Mouse (Mus musculus) G1E (cell line): ENCODE measurements around the gene Srsf12. TPM values are rescaled to one million over a fixed set of nuclear protein-coding genes. Genes with fewer than 3 reads are reported as not detected.
A peak's percentile ranks its signal among the peaks of the same experiment; 100 is the strongest.

Source experiments
- ATAC-seq: 2 replicates; pipeline ENCODE4 v1.8.0; 2016; ENCODE audit warnings: mild to moderate bottlenecking; ENCODE audit not compliant: insufficient number of reproducible peaks, poor library complexity, low FRiP score, severe bottlenecking; ENCODE audit errors: extremely low read depth
- DNase-seq: peaks from one replicate; pipeline ENCODE4 v3.0.0; 2012; ENCODE audit warnings: low spot score
- H3K27me3 ChIP-seq: 2 replicates; pipeline ENCODE4 v1.6.1; 2012; ENCODE audit warnings: mild to moderate bottlenecking, low read length, inconsistent platforms; ENCODE audit not compliant: insufficient read depth
- H3K36me3 ChIP-seq: replicated peaks from 2 replicates; pipeline ENCODE3; 2012; ENCODE audit warnings: mild to moderate bottlenecking, inconsistent platforms
- H3K4me1 ChIP-seq: 2 replicates; pipeline ENCODE4 v1.6.1; 2012; ENCODE audit warnings: low read depth, low read length, inconsistent platforms, mixed read lengths; ENCODE audit not compliant: insufficient read depth
- H3K4me3 ChIP-seq: 2 replicates; pipeline ENCODE4 v1.5.1; 2012; ENCODE audit warnings: low read depth, mild to moderate bottlenecking, inconsistent platforms, low read length, moderate library complexity, mixed read lengths
- H3K9me3 ChIP-seq: replicated peaks from 2 replicates; pipeline ENCODE4 v1.6.1; 2012; ENCODE audit warnings: inconsistent platforms
- CTCF ChIP-seq: IDR thresholded peaks from 2 replicates; pipeline ENCODE4 v1.5.1; 2012; ENCODE audit warnings: low read depth, low read length, inconsistent platforms, mixed read lengths
- GATA1 ChIP-seq: IDR thresholded peaks from 2 replicates; pipeline ENCODE4 v1.6.1; 2012; ENCODE audit warnings: borderline replicate concordance, low read length, inconsistent platforms, mixed read lengths
- GATA2 ChIP-seq: IDR thresholded peaks from 2 replicates; pipeline ENCODE4 v1.6.1; 2012; ENCODE audit warnings: low read depth, low read length, inconsistent platforms, borderline replicate concordance
- POLR2AphosphoS5 ChIP-seq: IDR thresholded peaks from 2 replicates; pipeline ENCODE4 v1.6.1; 2012; ENCODE audit warnings: low read depth, low read length, inconsistent platforms; ENCODE audit not compliant: insufficient replicate concordance
- TAL1 ChIP-seq: conservative IDR thresholded peaks from 2 replicates; pipeline ENCODE4 v1.6.1; 2012; ENCODE audit warnings: low read depth, low read length, inconsistent platforms, mixed read lengths
- polyA plus RNA-seq: library from polyadenylated mRNA; stranded (reverse); fragments of >175 nt; gene quantifications from 2 replicates; pipeline ENCODE4 v1.2.3, GENCODE M21; 2012
- total RNA-seq, 2 experiments: library from RNA; stranded (forward) in 1 of 2; stranded (reverse) in 1 of 2; fragments of 200-1000 nt in 1 of 2; fragments of >200 nt in 1 of 2; fragmentation: Nextera tagmentation in 1 of 2; gene quantifications; 2 replicates each; pipeline ENCODE4 v1.2.3; 2014 to 2017

Gene Srsf12
- total and polyA plus RNA-seq, 3 experiments: 0.05 TPM; not detected in 2

DNA sequence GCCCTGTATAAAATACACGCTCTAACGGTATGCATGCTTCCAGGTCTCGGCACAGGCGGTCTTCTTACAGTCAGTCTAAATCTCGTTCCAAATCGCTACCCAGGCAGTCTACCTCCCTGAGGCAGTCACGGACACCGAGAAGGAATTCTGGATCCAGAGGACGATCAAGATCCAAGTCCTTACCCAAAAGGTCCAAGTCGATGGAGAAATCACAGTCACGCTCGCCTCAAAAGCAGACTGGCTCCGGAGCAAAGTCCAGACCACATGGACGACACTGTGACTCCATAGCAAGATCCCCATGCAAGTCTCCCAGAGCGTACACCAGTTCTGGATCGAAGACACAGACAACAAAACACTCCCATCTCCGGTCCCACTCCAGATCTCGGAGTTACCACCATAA, 22.1 kb downstream of the Srsf12 start:
- H3K9me3 ChIP-seq: no peaks in the 10 kb centered on the region
- no peaks in the 10 kb centered on the region for H3K4me1 ChIP-seq
- H3K4me3 ChIP-seq: no peak overlapping the region
- TF ChIP-seq GATA1: no peak
- TF ChIP-seq CTCF: no peak
- no peak for TF ChIP-seq POLR2AphosphoS5
- no peak for TF ChIP-seq GATA2
- no peak for TF ChIP-seq TAL1
- DNase-seq: no peak
- no peak for ATAC-seq
- no peaks in the 10 kb centered on the region for H3K36me3 ChIP-seq
- peaks cover 9% of the 10 kb centered on the region for H3K27me3 ChIP-seq

DNA sequence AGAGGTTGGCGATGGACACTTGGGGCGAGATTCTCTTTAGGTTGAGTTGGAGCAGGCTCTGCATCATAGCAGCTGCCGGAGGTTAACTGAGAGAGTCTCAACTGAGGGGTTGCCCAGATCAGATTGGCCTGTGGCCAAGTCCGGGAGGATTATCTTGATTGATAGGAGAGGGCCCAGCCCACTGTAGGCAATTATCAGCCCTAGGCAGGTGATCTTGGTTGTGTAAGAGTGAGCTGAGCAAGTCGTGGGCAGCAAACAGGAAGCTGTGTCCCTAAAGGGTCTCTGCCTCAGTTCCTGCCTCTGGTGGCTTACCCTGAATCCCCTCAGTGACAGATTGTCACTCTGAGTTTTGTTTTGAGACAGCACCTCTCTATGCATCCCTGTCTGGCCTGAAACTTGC, 33.7 kb downstream of the Srsf12 start:
- no peaks in the 10 kb centered on the region; the same call in 1 of the 2 replicates for H3K9me3 ChIP-seq
- DNase-seq (peak; percentile 21), ATAC-seq (peak; percentile 54; the same call in 1 of the 2 replicates)
- H3K36me3 ChIP-seq: peaks cover 42% of the 10 kb centered on the region
- H3K27me3 ChIP-seq: no peaks in the 10 kb centered on the region
- TF ChIP-seq TAL1 (no peak; the same call in none of the 2 replicates), GATA1 (no peak), POLR2AphosphoS5 (no peak), GATA2 (no peak), CTCF (no peak)
- no peak overlapping the region; the same call in 1 of the 2 replicates for H3K4me3 ChIP-seq
- H3K4me1 ChIP-seq: peaks cover 52% of the 10 kb centered on the region

GRCm38 (mm10) chr4:33243016-33243758, 34.4 kb downstream of the Srsf12 start:
- peaks cover 42% of the 10 kb centered on the region for H3K36me3 ChIP-seq
- H3K4me3 ChIP-seq: no peak overlapping the region; the same call in 1 of the 2 replicates
- ATAC-seq (0 out of 2 replicates have a peak, but pooled peaks have one; percentile 4), DNase-seq (peak; percentile 34)
- peaks cover 52% of the 10 kb centered on the region for H3K4me1 ChIP-seq
- H3K9me3 ChIP-seq: no peaks in the 10 kb centered on the region; the same call in 1 of the 2 replicates
- H3K27me3 ChIP-seq: no peaks in the 10 kb centered on the region
- TF ChIP-seq GATA2: no peak
- peak; percentile 24; the same call in 1 of the 2 replicates for TF ChIP-seq TAL1
- no peak for TF ChIP-seq GATA1

GRCm38 (mm10) chr4:33243921-33244320, 35.1 kb downstream of the Srsf12 start:
- H3K27me3 ChIP-seq: no peaks in the 10 kb centered on the region
- H3K4me3 ChIP-seq: no peak overlapping the region; the same call in 1 of the 2 replicates
- TF ChIP-seq POLR2AphosphoS5 (no peak), GATA2 (no peak), GATA1 (no peak), CTCF (no peak), TAL1 (no peak)
- H3K9me3 ChIP-seq: no peaks in the 10 kb centered on the region; the same call in 1 of the 2 replicates
- no peak for ATAC-seq
- no peak for DNase-seq
- H3K4me1 ChIP-seq: peaks cover 52% of the 10 kb centered on the region
- peaks cover 42% of the 10 kb centered on the region for H3K36me3 ChIP-seq

GRCm38 (mm10) chr4:33245853-33246395, 37.1 kb downstream of the Srsf12 start:
- H3K4me1 ChIP-seq: peaks cover 53% of the 10 kb centered on the region
- ATAC-seq: no peak
- H3K9me3 ChIP-seq: no peaks in the 10 kb centered on the region
- no peak for DNase-seq
- H3K4me3 ChIP-seq: peak overlapping the region; percentile 24; the same call in 1 of the 2 replicates
- no peak for TF ChIP-seq TAL1
- TF ChIP-seq GATA1: no peak
- TF ChIP-seq GATA2: no peak
- no peak for TF ChIP-seq CTCF
- no peak for TF ChIP-seq POLR2AphosphoS5
- H3K36me3 ChIP-seq: peaks cover 42% of the 10 kb centered on the region
- no peaks in the 10 kb centered on the region for H3K27me3 ChIP-seq

GRCm38 (mm10) chr4:33247479-33248053, 38.8 kb downstream of the Srsf12 start:
- Histone ChIP-seq H3K4me1 (peaks cover 45% of the 10 kb centered on the region), H3K36me3 (peaks cover 35% of the 10 kb centered on the region), H3K4me3 (peak overlapping the region; percentile 88), H3K9me3 (no peaks in the 10 kb centered on the region), H3K27me3 (no peaks in the 10 kb centered on the region)
- DNase-seq: peak; percentile 94
- TF ChIP-seq TAL1: no peak
- no peak for TF ChIP-seq CTCF
- no peak for TF ChIP-seq POLR2AphosphoS5
- no peak for TF ChIP-seq GATA2
- TF ChIP-seq GATA1: no peak
- ATAC-seq: peak; percentile 81
